Mouse (Mus musculus): ENCODE measurements around the gene Prpf4. TPM values are rescaled to one million over a fixed set of nuclear protein-coding genes. Genes with fewer than 3 reads are reported as not detected.

The Prpf4 gene
- polyA plus RNA-seq, 1 experiment from 2014 or later = 15.9 TPM

DNA sequence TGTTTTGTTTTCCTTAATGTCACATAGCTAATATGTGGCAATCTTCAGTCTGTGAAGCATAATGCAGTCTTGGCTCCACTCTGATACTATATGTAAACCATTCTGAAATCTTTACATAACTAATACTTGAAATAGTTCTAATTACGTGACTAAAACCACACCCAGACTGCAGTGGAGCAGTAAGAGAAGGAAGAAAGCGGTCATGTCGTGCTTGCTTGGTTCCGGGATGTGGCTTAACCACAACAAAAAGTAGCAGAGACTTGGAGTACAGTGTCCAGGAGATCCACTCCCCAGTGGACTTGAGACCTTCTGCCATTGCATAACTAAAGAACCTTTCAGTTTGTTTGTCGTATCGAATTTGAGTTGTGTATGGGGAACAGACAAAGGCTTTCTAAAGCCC is 41.0 kb upstream of the Prpf4 start:
- 79% methylated on average over 6 of the region's 6 CpGs for WGBS
- Histone ChIP-seq H3K27me3 (replicated peaks; ENCODE audit: control insufficient read depth, insufficient read depth, low read length) (no peaks in the 10 kb centered on the region), H3K9ac (ENCODE audit: low read depth, low read length) (no peak overlapping the region), H3K9me3 (ENCODE audit: control insufficient read depth, low read length) (no peaks in the 10 kb centered on the region), H3K27ac (ENCODE audit: low read length) (0 out of 2 replicates have a peak overlapping the region, but pooled peaks have one; percentile 7), H3K36me3 (ENCODE audit: control insufficient read depth, insufficient read depth, low read length) (no peaks in the 10 kb centered on the region), H3K4me3 (ENCODE audit: low read length) (no peak overlapping the region), H3K4me2 (ENCODE audit: low read depth, low read length) (no peak overlapping the region), H3K4me1 (ENCODE audit: control insufficient read depth, insufficient read depth, low read length) (peaks cover 14% of the 10 kb centered on the region)
- ATAC-seq = peak; percentile 70

DNA sequence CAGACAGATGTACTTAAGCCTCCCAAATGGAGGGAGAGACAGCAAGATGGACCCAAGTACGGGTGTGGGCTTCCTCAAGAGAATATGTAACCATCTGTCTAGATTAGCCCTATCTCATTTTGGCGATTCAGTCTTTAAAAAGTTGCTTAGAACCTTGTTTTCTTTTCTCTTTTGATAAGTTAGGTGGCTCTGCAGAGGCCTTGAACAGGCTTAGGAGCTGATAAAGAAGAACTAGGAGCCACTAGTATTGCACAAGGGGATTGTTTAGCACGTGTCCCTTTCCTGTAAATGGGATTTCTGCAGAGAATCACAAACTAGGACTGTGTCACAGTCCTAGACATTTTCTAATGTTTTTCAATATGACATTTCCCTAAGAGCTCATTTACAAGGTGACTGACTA is 39.5 kb upstream of the Prpf4 start:
- no peak overlapping the region for H3K27ac ChIP-seq (ENCODE audit: low read length)
- ATAC-seq = peak; percentile 29; the same call in 1 of the 2 replicates
- 55% methylated on average over 3 of the region's 3 CpGs for WGBS
- H3K4me3 ChIP-seq (ENCODE audit: low read length) = no peak overlapping the region
- no peak overlapping the region for H3K4me2 ChIP-seq (ENCODE audit: low read depth, low read length)
- H3K36me3 ChIP-seq (ENCODE audit: control insufficient read depth, insufficient read depth, low read length) = no peaks in the 10 kb centered on the region
- no peaks in the 10 kb centered on the region for H3K27me3 ChIP-seq (replicated peaks; ENCODE audit: control insufficient read depth, insufficient read depth, low read length)
- H3K9ac ChIP-seq (ENCODE audit: low read depth, low read length) = no peak overlapping the region
- H3K4me1 ChIP-seq (ENCODE audit: control insufficient read depth, insufficient read depth, low read length) = peaks cover 14% of the 10 kb centered on the region
- H3K9me3 ChIP-seq (ENCODE audit: control insufficient read depth, low read length) = no peaks in the 10 kb centered on the region

DNA sequence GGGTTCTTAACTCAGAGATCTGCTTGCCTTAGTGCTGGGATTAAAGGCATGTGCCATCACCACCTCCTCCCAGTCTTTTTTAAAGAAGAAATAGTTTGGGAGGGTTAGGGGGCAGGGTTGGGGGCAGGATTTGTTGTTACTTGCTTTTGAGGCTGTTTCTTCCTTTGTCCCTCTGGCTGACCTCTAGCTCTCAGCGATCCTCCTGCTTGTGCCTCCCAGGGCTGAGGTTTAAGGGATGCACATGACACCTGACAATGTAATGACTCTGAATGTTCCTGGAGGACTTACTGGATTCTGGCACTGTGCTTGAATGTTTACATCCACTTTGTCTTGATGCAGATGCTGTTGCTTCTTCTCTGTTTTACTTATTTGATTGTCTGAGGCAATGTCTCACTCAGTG is 36.2 kb upstream of the Prpf4 start:
- Histone ChIP-seq H3K9me3 (ENCODE audit: control insufficient read depth, low read length) (no peaks in the 10 kb centered on the region), H3K4me1 (ENCODE audit: control insufficient read depth, insufficient read depth, low read length) (peaks cover 7% of the 10 kb centered on the region; the same call in 1 of the 2 replicates), H3K4me2 (ENCODE audit: low read depth, low read length) (no peak overlapping the region), H3K27ac (ENCODE audit: low read length) (no peak overlapping the region), H3K27me3 (replicated peaks; ENCODE audit: control insufficient read depth, insufficient read depth, low read length) (no peaks in the 10 kb centered on the region), H3K36me3 (ENCODE audit: control insufficient read depth, insufficient read depth, low read length) (no peaks in the 10 kb centered on the region), H3K4me3 (ENCODE audit: low read length) (no peak overlapping the region), H3K9ac (ENCODE audit: low read depth, low read length) (no peak overlapping the region)
- 41% methylated on average over 1 of the region's 1 CpGs for WGBS
- ATAC-seq = no peak

DNA sequence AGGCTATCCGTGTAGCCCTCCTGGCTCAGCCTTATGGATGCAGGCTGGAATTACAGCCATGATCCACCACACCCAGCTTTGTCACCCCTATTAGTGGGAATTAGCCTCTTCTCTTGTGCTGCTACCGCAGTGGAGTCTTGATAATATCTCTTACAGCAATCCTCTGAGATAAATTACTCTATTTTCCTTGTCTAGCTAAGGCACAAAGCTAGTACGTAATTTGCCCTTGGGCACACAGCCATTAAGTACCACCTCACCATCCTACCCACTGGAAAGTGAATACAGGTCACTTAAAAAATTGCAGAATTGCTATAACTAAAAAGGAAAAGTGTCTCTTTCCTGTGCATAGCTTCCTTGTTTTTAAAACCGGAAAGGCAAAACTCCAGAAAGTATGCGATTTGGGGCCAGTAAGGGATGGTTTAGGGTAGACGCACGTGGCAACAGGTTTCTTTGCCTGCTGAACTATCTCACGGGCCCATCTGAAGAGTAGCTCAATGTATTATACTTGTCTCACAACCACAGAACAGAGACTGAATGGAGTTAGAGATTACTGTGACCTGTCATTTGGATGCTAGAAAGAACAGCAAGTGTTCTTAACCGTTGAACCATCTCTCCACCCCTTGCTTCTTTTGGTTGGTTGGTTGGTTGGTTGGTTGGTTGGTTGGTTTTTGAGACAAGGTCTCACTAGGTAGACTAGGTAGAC is 35.6 kb upstream of the Prpf4 start:
- peaks cover 7% of the 10 kb centered on the region; the same call in 1 of the 2 replicates for H3K4me1 ChIP-seq (ENCODE audit: control insufficient read depth, insufficient read depth, low read length)
- no peaks in the 10 kb centered on the region for H3K27me3 ChIP-seq (replicated peaks; ENCODE audit: control insufficient read depth, insufficient read depth, low read length)
- H3K9ac ChIP-seq (ENCODE audit: low read depth, low read length) = no peak overlapping the region
- H3K27ac ChIP-seq (ENCODE audit: low read length) = no peak overlapping the region
- 84% methylated on average over 9 of the region's 9 CpGs for WGBS
- H3K9me3 ChIP-seq (ENCODE audit: control insufficient read depth, low read length) = no peaks in the 10 kb centered on the region
- no peak overlapping the region for H3K4me2 ChIP-seq (ENCODE audit: low read depth, low read length)
- ATAC-seq = no peak
- H3K36me3 ChIP-seq (ENCODE audit: control insufficient read depth, insufficient read depth, low read length) = no peaks in the 10 kb centered on the region
- no peak overlapping the region for H3K4me3 ChIP-seq (ENCODE audit: low read length)

DNA sequence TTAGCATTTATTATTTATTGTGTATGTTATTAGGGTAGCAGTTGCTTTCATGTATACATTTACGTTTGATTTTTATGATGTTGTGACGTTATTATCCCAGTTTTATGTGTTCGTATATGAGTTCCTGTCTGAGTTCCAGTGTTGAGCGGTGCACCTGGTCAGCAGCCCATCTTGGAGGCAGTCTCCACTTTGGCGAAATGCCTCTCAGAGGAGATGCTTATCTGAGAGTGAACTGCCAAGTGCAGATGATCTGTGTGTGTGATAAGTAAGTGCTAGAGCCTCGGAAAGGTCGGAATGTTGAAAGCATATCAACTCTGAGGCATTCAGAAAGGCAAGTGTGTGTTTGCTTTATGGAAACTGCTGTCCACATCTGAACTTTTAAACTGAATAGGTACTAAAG is 34.9 kb upstream of the Prpf4 start:
- Histone ChIP-seq H3K4me3 (ENCODE audit: low read length) (no peak overlapping the region), H3K27me3 (replicated peaks; ENCODE audit: control insufficient read depth, insufficient read depth, low read length) (no peaks in the 10 kb centered on the region), H3K9me3 (ENCODE audit: control insufficient read depth, low read length) (no peaks in the 10 kb centered on the region), H3K9ac (ENCODE audit: low read depth, low read length) (no peak overlapping the region), H3K4me1 (ENCODE audit: control insufficient read depth, insufficient read depth, low read length) (peaks cover 7% of the 10 kb centered on the region; the same call in 1 of the 2 replicates), H3K27ac (ENCODE audit: low read length) (no peak overlapping the region), H3K4me2 (ENCODE audit: low read depth, low read length) (no peak overlapping the region), H3K36me3 (ENCODE audit: control insufficient read depth, insufficient read depth, low read length) (no peaks in the 10 kb centered on the region)
- ATAC-seq = no peak
- WGBS = 57% methylated on average over 7 of the region's 7 CpGs

DNA sequence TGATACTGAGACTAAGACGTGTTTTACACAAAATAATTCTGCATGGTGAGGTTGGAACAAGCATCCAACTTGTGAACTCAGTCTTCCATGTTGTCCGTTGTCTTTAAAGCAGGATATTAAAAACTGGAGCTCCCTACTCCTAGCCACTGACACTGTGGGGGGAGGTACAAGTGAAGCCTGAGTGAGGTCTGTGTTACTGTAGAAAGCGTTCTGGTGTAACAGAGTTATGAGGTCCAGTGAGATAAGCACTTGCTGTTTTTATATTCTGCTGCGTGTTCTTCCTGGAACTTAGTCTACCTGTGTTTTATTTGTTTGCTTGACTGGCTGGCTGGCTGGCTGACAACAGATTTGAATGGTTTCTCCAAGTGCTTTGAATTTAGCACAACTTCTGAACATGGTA is 34.3 kb upstream of the Prpf4 start:
- WGBS = 66% methylated on average over 4 of the region's 4 CpGs
- Histone ChIP-seq H3K9ac (ENCODE audit: low read depth, low read length) (no peak overlapping the region), H3K4me3 (ENCODE audit: low read length) (no peak overlapping the region), H3K36me3 (ENCODE audit: control insufficient read depth, insufficient read depth, low read length) (no peaks in the 10 kb centered on the region), H3K27me3 (replicated peaks; ENCODE audit: control insufficient read depth, insufficient read depth, low read length) (no peaks in the 10 kb centered on the region), H3K4me2 (ENCODE audit: low read depth, low read length) (no peak overlapping the region), H3K4me1 (ENCODE audit: control insufficient read depth, insufficient read depth, low read length) (peaks cover 2% of the 10 kb centered on the region; the same call in 1 of the 2 replicates), H3K27ac (ENCODE audit: low read length) (peak overlapping the region; percentile 1; the same call in 1 of the 2 replicates), H3K9me3 (ENCODE audit: control insufficient read depth, low read length) (no peaks in the 10 kb centered on the region)
- ATAC-seq = no peak; the same call in 1 of the 2 replicates

DNA sequence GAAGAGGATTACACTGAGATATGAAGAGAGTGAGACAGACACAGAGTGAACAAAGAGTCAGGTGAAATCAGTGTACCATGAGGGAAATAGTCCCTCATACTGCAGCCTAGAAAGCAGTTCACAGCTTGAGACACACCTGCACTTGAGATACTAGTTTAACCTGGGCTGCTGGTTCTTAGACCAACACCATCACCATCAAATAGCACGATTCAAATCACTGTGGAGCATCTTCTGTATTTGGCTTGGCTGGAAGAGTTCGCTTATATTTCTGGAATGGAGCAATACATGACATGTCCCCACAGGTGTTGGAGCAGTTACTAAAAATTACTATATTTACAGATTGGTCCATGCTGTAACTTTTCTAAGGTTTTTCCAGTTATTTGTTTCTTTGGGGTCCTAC is 32.5 kb upstream of the Prpf4 start:
- no peak overlapping the region for H3K4me2 ChIP-seq (ENCODE audit: low read depth, low read length)
- no peak overlapping the region for H3K4me3 ChIP-seq (ENCODE audit: low read length)
- 81% methylated on average over 2 of the region's 2 CpGs for WGBS
- no peak for ATAC-seq
- no peaks in the 10 kb centered on the region for H3K9me3 ChIP-seq (ENCODE audit: control insufficient read depth, low read length)
- peaks cover 2% of the 10 kb centered on the region; the same call in 1 of the 2 replicates for H3K4me1 ChIP-seq (ENCODE audit: control insufficient read depth, insufficient read depth, low read length)
- no peak overlapping the region for H3K9ac ChIP-seq (ENCODE audit: low read depth, low read length)
- H3K27ac ChIP-seq (ENCODE audit: low read length) = no peak overlapping the region
- no peaks in the 10 kb centered on the region for H3K36me3 ChIP-seq (ENCODE audit: control insufficient read depth, insufficient read depth, low read length)
- H3K27me3 ChIP-seq (replicated peaks; ENCODE audit: control insufficient read depth, insufficient read depth, low read length) = no peaks in the 10 kb centered on the region

DNA sequence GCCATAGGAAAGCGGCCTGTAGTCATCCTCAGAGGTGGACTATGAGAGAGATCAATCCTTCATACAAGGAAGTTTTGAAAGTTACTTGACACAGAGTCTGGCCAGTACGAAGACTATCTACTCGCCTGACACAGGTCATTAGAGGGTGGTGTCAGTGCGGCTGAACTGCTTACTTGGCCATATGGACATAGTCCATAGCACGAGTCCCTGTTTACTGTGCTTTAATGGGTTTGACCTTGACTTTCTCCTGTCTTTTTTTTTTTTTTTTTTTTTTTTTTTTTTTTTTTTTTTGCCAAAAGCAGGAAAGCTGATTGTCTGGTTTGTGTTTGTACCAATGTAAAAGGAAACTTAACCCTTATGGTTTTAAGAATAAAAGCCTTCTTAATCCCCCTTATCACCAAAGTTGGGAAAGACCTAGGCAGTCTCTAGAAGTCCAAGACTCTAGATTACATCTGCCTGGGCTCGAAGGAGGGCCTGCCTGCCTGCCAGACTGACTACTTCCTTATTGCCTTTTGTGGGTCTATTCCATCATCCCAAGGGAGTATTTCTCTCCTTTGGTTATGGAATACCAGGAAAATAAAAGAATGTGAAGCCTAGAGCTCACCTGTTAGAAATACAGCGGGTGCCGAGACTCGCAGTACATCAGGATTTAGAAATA is 28.7 kb upstream of the Prpf4 start:
- H3K27me3 ChIP-seq (replicated peaks; ENCODE audit: control insufficient read depth, insufficient read depth, low read length) = no peaks in the 10 kb centered on the region
- H3K27ac ChIP-seq (ENCODE audit: low read length) = peak overlapping the region; percentile 75; the same call in 1 of the 2 replicates
- no peak overlapping the region for H3K9ac ChIP-seq (ENCODE audit: low read depth, low read length)
- no peaks in the 10 kb centered on the region for H3K36me3 ChIP-seq (ENCODE audit: control insufficient read depth, insufficient read depth, low read length)
- peaks cover 7% of the 10 kb centered on the region for H3K4me1 ChIP-seq (ENCODE audit: control insufficient read depth, insufficient read depth, low read length)
- H3K4me3 ChIP-seq (ENCODE audit: low read length) = no peak overlapping the region
- 57% methylated on average over 9 of the region's 9 CpGs for WGBS
- H3K9me3 ChIP-seq (ENCODE audit: control insufficient read depth, low read length) = no peaks in the 10 kb centered on the region
- ATAC-seq = peak; percentile 69
- H3K4me2 ChIP-seq (ENCODE audit: low read depth, low read length) = no peak overlapping the region

DNA sequence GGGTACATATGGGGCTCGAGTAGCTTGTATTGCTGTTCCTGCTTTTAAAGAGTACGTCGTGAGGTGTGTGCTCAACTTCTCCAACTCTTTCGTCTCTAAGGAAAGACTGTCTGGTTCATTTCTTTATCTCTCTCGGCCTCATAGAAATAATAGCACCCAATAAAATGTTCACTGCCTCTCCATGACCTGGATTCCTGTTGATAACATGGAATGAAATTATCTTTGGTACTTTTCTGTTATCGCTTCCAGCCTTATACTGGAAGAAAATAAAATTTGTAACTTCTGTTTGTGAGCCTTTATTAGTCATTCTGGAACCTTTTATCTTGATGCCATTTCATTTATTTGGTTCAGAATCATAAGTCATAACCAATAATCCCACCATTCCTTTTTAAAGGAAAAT is 25.4 kb upstream of the Prpf4 start:
- 73% methylated on average over 6 of the region's 6 CpGs for WGBS
- H3K9me3 ChIP-seq (ENCODE audit: control insufficient read depth, low read length) = no peaks in the 10 kb centered on the region
- 0 out of 2 replicates have a peak, but pooled peaks have one; percentile 14 for ATAC-seq
- no peak overlapping the region for H3K9ac ChIP-seq (ENCODE audit: low read depth, low read length)
- H3K4me2 ChIP-seq (ENCODE audit: low read depth, low read length) = no peak overlapping the region
- no peaks in the 10 kb centered on the region for H3K36me3 ChIP-seq (ENCODE audit: control insufficient read depth, insufficient read depth, low read length)
- H3K27me3 ChIP-seq (replicated peaks; ENCODE audit: control insufficient read depth, insufficient read depth, low read length) = no peaks in the 10 kb centered on the region
- H3K4me1 ChIP-seq (ENCODE audit: control insufficient read depth, insufficient read depth, low read length) = peaks cover 8% of the 10 kb centered on the region
- peak overlapping the region; percentile 73; the same call in 1 of the 2 replicates for H3K27ac ChIP-seq (ENCODE audit: low read length)
- no peak overlapping the region for H3K4me3 ChIP-seq (ENCODE audit: low read length)
